Mouse (Mus musculus) urinary bladder, postnatal 14 days (tissue): ENCODE data around the gene Grm4.

ENCODE experiments used
- DNase-seq: peaks from one replicate; pipeline ENCODE4 v3.0.0; 2021; ENCODE audit warnings: low spot score

Gene Grm4

GRCm38 (mm10) chr17:27511865-27512618 is 9.2 kb downstream of the Grm4 start:
- no peak for DNase-seq

- no peak for DNase-seq
These were observed 10.0 kb downstream of the Grm4 start for GRCm38 (mm10) chr17:27511125-27511735.

GRCm38 (mm10) chr17:27510258-27511124 is 10.7 kb downstream of the Grm4 start:
- no peak for DNase-seq

- no peak for DNase-seq
These were observed 12.1 kb downstream of the Grm4 start for GRCm38 (mm10) chr17:27509056-27509455.

- DNase-seq, result no peak
These were observed 12.7 kb downstream of the Grm4 start for GRCm38 (mm10) chr17:27508513-27508912.

GRCm38 (mm10) chr17:27508002-27508401 is 13.2 kb downstream of the Grm4 start:
- no peak for DNase-seq

- DNase-seq, result no peak
These were observed 13.6 kb downstream of the Grm4 start for GRCm38 (mm10) chr17:27507591-27507945.

- no peak for DNase-seq
These were observed 14.2 kb downstream of the Grm4 start for GRCm38 (mm10) chr17:27506871-27507590.

- DNase-seq, result no peak
These were observed 14.8 kb downstream of the Grm4 start for GRCm38 (mm10) chr17:27506362-27506761.

- DNase-seq, result no peak
These were observed 15.9 kb downstream of the Grm4 start for GRCm38 (mm10) chr17:27505221-27505881.

- no peak for DNase-seq
These were observed 17.3 kb downstream of the Grm4 start for GRCm38 (mm10) chr17:27503869-27504268.

- DNase-seq, result no peak
These were observed 18.3 kb downstream of the Grm4 start for GRCm38 (mm10) chr17:27502736-27503445.

GRCm38 (mm10) chr17:27502288-27502687 is 18.9 kb downstream of the Grm4 start:
- DNase-seq, result no peak

- DNase-seq, result no peak
These were observed 19.6 kb downstream of the Grm4 start for GRCm38 (mm10) chr17:27501331-27502251.

- DNase-seq, result no peak
These were observed 20.4 kb downstream of the Grm4 start for GRCm38 (mm10) chr17:27500811-27501210.

GRCm38 (mm10) chr17:27499080-27499479 is 22.1 kb downstream of the Grm4 start:
- no peak for DNase-seq

GRCm38 (mm10) chr17:27497798-27498197 is 23.4 kb downstream of the Grm4 start:
- no peak for DNase-seq

- no peak for DNase-seq
These were observed 26.1 kb downstream of the Grm4 start for GRCm38 (mm10) chr17:27495008-27495540.

GRCm38 (mm10) chr17:27493969-27494368 is 27.2 kb downstream of the Grm4 start:
- no peak for DNase-seq

GRCm38 (mm10) chr17:27493389-27493788 is 27.8 kb downstream of the Grm4 start:
- no peak for DNase-seq
